Mouse (Mus musculus) embryonic stem cell, embryonic (primary cell): ENCODE data around the gene Gm12789.
"Not testable (repeated sequence)": the region's sequence is repeated elsewhere in the genome, so short reads cannot be mapped to it uniquely, and the experiment has no call there.

Experiments
- CTCF ChIA-PET, 4 experiments: fragments of 300-600 bp in 2 of 4; fragments of 350-600 bp in 2 of 4; sonication (Branson Sonifier 250); formaldehyde crosslinking; loops; one replicate each; lab custom pipeline; 2022; ENCODE audit warnings: inconsistent platforms in 2 of 4; lab: Charles Lee
- POLR2A ChIA-PET, 4 experiments: fragments of 300-600 bp in 2 of 4; fragments of 350-600 bp in 2 of 4; sonication (Branson Sonifier 250); formaldehyde crosslinking; loops; one replicate each; lab custom pipeline; 2022; ENCODE audit warnings: antibody characterized with exemption in 4 of 4, inconsistent platforms in 1 of 4; lab: Charles Lee

Gm12789 gene

DNA sequence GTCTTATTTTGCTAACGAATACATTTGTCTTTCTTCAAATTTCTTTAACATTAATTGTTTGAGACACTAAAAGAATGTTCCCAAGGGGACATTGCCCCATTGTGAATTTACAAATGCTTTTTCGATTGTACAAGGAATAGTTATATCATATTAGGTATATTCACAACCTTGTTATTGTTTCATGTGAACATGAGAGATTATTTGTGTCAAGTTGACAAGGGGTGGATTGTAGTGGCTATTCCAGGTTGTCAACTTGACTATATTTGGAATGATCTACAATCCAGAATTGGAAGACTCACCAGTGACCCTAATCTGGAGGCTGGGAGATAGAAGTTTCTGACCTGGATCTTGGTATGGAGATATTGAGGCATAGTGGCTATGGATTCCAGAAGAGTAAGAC lies at the start of gene Gm12789:
Gene Gm12789, plus strand, starts transcription at position 301 of the 400 bp plus-strand sequence.
- POLR2A ChIA-PET, CTCF ChIA-PET: not testable (repeated sequence)

GRCm38 (mm10) chr4:101940107-101940506 lies 46.3 kb upstream of the Gm12789 start, which contains the start of gene Gm12794:
Gm12794 (plus strand) TSS chr4:101940407.
- CTCF ChIA-PET, POLR2A ChIA-PET: not testable (repeated sequence)

DNA sequence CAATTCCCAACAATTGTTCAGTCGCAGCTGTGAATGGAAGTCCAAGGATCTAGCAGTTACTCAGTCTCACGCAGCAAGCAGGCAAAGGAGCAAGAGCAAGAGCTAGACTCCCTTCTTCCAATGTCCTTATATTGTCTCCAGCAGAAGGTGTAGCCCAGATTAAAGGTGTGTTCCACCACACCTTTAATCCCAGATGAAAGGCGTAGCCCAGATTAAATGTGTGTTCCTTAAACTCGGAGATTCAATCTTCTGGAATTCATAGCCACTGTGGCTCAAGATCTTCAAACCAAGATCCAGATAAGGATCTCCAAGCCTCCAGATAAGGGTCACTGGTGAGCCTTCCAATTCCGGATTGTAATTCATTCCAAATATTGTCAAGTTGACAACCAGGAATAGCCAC lies 5.5 kb upstream of the Gm12789 start, which contains the start of gene Gm12790:
Gene Gm12790, minus strand, starts transcription at position 101 of the 400 bp plus-strand sequence.
- POLR2A ChIA-PET, CTCF ChIA-PET: not testable (repeated sequence)

GRCm38 (mm10) chr4:101985678-101986077 lies 748 bp upstream of the Gm12789 start:
- POLR2A ChIA-PET, result interaction anchor here in 1 of 4 experiments (1.4 kb wide), 1 partner anchor 15 kb away, joined by 3 read pairs; no protein-coding TSS in a partner anchor
- CTCF ChIA-PET, result interaction anchor here in 2 of 4 experiments (0.6 to 1.5 kb wide), 3 partner anchors 13 to 125 kb away, joined by 3 to 4 read pairs (median 3); no protein-coding TSS in a partner anchor

DNA sequence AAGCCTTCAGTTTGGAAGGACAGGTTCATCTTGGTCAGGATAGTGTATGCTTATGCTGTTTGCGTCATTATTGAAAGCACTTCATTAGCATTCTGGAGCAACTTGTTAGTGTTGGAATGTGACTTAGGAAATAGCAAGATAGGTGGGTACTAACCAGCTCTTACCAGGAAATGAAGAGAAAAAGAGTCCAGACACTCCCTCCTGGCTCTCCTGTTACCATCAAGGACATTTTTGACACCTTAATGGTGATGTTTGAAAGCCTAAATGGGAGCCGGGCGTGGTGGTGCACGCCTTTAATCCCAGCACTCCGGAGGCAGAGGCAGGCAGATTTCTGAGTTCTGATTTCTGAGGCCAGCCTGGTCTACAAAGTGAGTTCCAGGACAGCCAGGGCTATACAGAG lies 11.0 kb downstream of the Gm12789 start:
- ChIA-PET CTCF (interaction anchor here (0.6 to 4.1 kb wide), 13 partner anchors 122 to 829 kb away, joined by 3 to 58 read pairs (median 4); no protein-coding TSS in a partner anchor), POLR2A (interaction anchor here in 3 of 4 experiments (1.0 to 1.6 kb wide), 8 partner anchors 104 to 340 kb away, joined by 3 to 8 read pairs (median 5); partner anchors contain the start of gene C130073F10Rik (in 1 of the 3))

DNA sequence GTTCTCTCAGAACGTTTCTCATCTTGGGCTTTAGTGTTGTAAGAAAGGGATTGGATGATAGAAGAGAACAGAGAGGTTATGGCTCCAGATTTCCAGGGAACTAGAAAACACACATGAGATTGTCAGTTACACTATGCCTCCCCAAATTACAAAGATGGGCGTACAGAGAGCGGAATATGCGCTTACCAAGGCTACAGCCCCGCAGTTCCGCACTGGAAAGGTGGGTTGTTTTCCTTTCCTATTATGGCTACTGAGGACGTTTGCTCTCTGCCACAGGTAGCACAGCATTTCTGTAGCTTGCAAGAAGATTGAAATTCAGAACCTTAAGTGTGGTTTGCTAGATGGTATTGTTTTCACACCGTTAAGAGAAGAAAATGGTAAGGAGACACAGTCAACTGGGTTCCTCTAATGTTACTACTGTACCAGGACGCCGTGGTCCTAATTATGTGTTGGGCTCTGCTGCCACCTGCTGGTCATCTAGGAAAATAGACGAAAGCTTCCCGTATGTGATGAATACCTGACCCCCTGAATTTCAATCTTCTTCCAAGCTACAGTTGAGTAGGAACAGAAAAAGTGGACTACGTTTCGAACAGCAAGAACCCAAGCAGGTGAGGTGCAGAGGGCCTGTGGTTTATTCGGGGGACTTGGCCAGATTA lies 12.0 kb downstream of the Gm12789 start:
- CTCF ChIA-PET, result interaction anchor here (0.5 to 4.1 kb wide), 22 partner anchors 12 to 1080 kb away, joined by 3 to 58 read pairs (median 4); partner anchors contain the start of gene Pde4b (in 1 of the 4)
- POLR2A ChIA-PET, result interaction anchor here in 3 of 4 experiments (0.7 to 1.6 kb wide), 11 partner anchors 105 to 669 kb away, joined by 3 to 8 read pairs (median 4); partner anchors contain the start of gene C130073F10Rik (in 1 of the 3)

- CTCF ChIA-PET, result no interaction called here
- POLR2A ChIA-PET, result no interaction called here
Observed at GRCm38 (mm10) chr4:102026619-102027018, 40.2 kb downstream of the Gm12789 start.
